Mouse (Mus musculus): ENCODE data around the gene Cnn2. TPM values are rescaled to one million over a fixed set of nuclear protein-coding genes. Genes with fewer than 3 reads are reported as not detected.

Cnn2 gene
- total RNA-seq, 2 experiments from 2014 or later = 26.1 to 38.6 TPM

- DNase-seq = no peak
Measured at GRCm38 (mm10) chr10:79989870-79990269, 1.5 kb downstream of the Cnn2 start.

GRCm38 (mm10) chr10:79991099-79991498 is 2.7 kb downstream of the Cnn2 start:
- no peak for DNase-seq

- no peak for DNase-seq
Measured at GRCm38 (mm10) chr10:79991548-79991947, 3.2 kb downstream of the Cnn2 start.

GRCm38 (mm10) chr10:79994397-79995115 is 6.2 kb downstream of the Cnn2 start:
- no peak for DNase-seq

GRCm38 (mm10) chr10:79995636-79996035 is 7.3 kb downstream of the Cnn2 start:
- DNase-seq = no peak

- peak; percentile 99 for DNase-seq
Measured at GRCm38 (mm10) chr10:79996272-79997033, 8.1 kb downstream of the Cnn2 start, which contains the start of gene Abca7. Gene Abca7 (plus strand): TSS chr10:79996494.

- DNase-seq = peak; percentile 54
Measured at GRCm38 (mm10) chr10:79997034-79997760, 8.8 kb downstream of the Cnn2 start.

GRCm38 (mm10) chr10:79997819-79998218 is 9.4 kb downstream of the Cnn2 start:
- DNase-seq = no peak

GRCm38 (mm10) chr10:80001945-80002344 is 13.6 kb downstream of the Cnn2 start:
- DNase-seq = no peak

GRCm38 (mm10) chr10:80002829-80003228 is 14.4 kb downstream of the Cnn2 start:
- DNase-seq = no peak

GRCm38 (mm10) chr10:80003374-80004232 is 15.2 kb downstream of the Cnn2 start:
- no peak for DNase-seq

GRCm38 (mm10) chr10:80004233-80004705 is 15.9 kb downstream of the Cnn2 start:
- DNase-seq = no peak

- no peak for DNase-seq
Measured at GRCm38 (mm10) chr10:80011740-80012139, 23.4 kb downstream of the Cnn2 start.

GRCm38 (mm10) chr10:80013609-80014008 is 25.2 kb downstream of the Cnn2 start:
- no peak for DNase-seq

GRCm38 (mm10) chr10:80014484-80015290 is 26.3 kb downstream of the Cnn2 start:
- no peak for DNase-seq

- no peak for DNase-seq
Measured at GRCm38 (mm10) chr10:80015583-80015982, 27.2 kb downstream of the Cnn2 start.

- DNase-seq = no peak
Measured at GRCm38 (mm10) chr10:80016511-80016910, 28.1 kb downstream of the Cnn2 start, which contains the start of gene Arhgap45. Gene Arhgap45 (plus strand): TSS chr10:80016653.

- no peak for DNase-seq
Measured at GRCm38 (mm10) chr10:80016931-80017330, 28.5 kb downstream of the Cnn2 start.

GRCm38 (mm10) chr10:80017361-80017760 is 29.0 kb downstream of the Cnn2 start:
- no peak for DNase-seq

- DNase-seq = no peak
Measured at GRCm38 (mm10) chr10:80017771-80018170, 29.4 kb downstream of the Cnn2 start.
